Mouse (Mus musculus) adrenal gland, postnatal 4 days (tissue): ENCODE measurements around the gene Jchain. TPM values are rescaled to one million over a fixed set of nuclear protein-coding genes. Genes with fewer than 3 reads are reported as not detected.
"Not testable (repeated sequence)": the region's sequence is repeated elsewhere in the genome, so short reads cannot be mapped to it uniquely, and the experiment has no call there.

Experiments
- DNase-seq, 2 experiments: peaks; one replicate each; pipeline ENCODE4 v3.0.0; 2021 to 2022; ENCODE audit warnings: low spot score in 2 of 2, mixed read lengths in 2 of 2
- long read RNA-seq, 2 experiments: library from polyadenylated mRNA; stranded (forward); transcript quantifications; one replicate each; pipeline ENCODE4 v2.0.0; 2021
- total RNA-seq, 2 experiments: library from RNA; stranded (reverse); gene quantifications; 2 replicates each; pipeline ENCODE4 v1.2.3; 2021

The Jchain gene
- total RNA-seq = under 1 TPM; 0.28 to 0.45 TPM
- long read RNA-seq, experiment 1 = 0 reads
- long read RNA-seq, experiment 2 = 0 reads

- no peak for DNase-seq
Measured at GRCm38 (mm10) chr5:88527657-88528056, at the start of gene Jchain. TSS of gene Jchain (minus strand) at chr5:88527891.

GRCm38 (mm10) chr5:88575506-88576338 lies 48.0 kb upstream of the Jchain start:
- no peak for DNase-seq

- DNase-seq = no peak
Measured at GRCm38 (mm10) chr5:88574829-88575228, 47.1 kb upstream of the Jchain start.

GRCm38 (mm10) chr5:88569541-88569940 lies 41.9 kb upstream of the Jchain start:
- no peak for DNase-seq

GRCm38 (mm10) chr5:88566034-88566841 lies 38.5 kb upstream of the Jchain start:
- DNase-seq = no peak

- peak in 1 of 2 experiments; percentile 34 for DNase-seq
Measured at GRCm38 (mm10) chr5:88565148-88566033, 37.7 kb upstream of the Jchain start.

- peak; percentile 77 to 80 for DNase-seq
Measured at GRCm38 (mm10) chr5:88564501-88565147, 36.9 kb upstream of the Jchain start, which contains the start of gene Rufy3. TSS of gene Rufy3 (plus strand) at chr5:88565040.

GRCm38 (mm10) chr5:88562863-88563780 lies 35.4 kb upstream of the Jchain start:
- DNase-seq = no peak

- no peak for DNase-seq
Measured at GRCm38 (mm10) chr5:88561080-88561814, 33.6 kb upstream of the Jchain start.

GRCm38 (mm10) chr5:88558991-88559390 lies 31.3 kb upstream of the Jchain start:
- no peak for DNase-seq

GRCm38 (mm10) chr5:88554086-88554886 lies 26.6 kb upstream of the Jchain start, which contains the start of gene Utp3:
TSS of gene Utp3 (plus strand) at chr5:88554462.
- peak; percentile 88 to 90 for DNase-seq

- DNase-seq = no peak
Measured at GRCm38 (mm10) chr5:88553271-88554085, 25.8 kb upstream of the Jchain start.

GRCm38 (mm10) chr5:88545536-88545935 lies 17.8 kb upstream of the Jchain start:
- DNase-seq = no peak

- not testable (repeated sequence) for DNase-seq
Measured at GRCm38 (mm10) chr5:88544411-88544810, 16.7 kb upstream of the Jchain start.

- DNase-seq = no peak
Measured at GRCm38 (mm10) chr5:88542651-88543282, 15.1 kb upstream of the Jchain start.

GRCm38 (mm10) chr5:88540845-88541244 lies 13.2 kb upstream of the Jchain start:
- DNase-seq = no peak
